Mouse (Mus musculus) retina, embryonic 14.5 days (tissue): ENCODE results near the gene Preb.

Experiments used
- DNase-seq: peaks from one replicate; pipeline ENCODE4 v3.0.0-alpha.2; 2015; ENCODE audit warnings: low spot score

The Preb gene

DNA sequence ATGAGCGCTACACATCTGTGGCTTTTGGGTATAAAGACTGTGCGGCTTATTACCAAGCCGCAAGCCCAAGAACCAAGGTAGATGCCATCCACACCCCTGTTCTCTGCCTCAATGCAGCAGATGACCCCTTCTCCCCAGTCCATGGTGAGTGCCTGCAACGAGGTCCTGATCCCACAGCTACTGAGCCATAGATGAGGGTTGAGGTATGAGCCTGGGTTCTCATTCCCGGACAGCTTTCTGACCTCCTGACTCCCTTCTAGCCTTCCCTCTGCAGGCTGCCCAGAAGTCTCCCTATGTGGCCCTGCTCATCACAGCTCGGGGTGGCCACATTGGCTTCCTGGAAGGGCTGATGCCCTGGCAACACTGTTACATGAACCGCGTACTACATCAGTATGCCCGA lies 5.6 kb downstream of the Preb start:
- DNase-seq, result no peak

DNA sequence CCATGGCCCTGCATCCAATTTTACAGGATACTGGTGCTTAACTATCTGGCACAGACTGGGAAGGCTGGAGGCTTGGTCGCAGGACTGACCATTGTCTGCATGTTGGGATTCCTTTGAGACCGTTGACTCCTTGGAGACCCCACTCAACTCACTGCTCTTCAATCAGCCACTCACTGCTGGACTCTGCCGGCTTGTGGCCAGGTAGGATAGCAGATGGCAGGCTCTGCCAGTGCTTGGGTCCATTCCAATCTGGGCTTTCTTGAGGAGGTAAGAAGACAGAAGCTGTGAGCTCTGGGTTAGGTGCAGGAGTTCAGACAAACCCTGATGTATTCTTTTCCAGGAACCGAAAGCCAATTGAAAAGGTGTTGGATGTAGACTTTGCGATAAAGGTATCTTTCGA lies 6.1 kb downstream of the Preb start:
- DNase-seq, result no peak

- DNase-seq, result no peak
Observed at GRCm38 (mm10) chr5:30952551-30952950, 7.6 kb downstream of the Preb start.

DNA sequence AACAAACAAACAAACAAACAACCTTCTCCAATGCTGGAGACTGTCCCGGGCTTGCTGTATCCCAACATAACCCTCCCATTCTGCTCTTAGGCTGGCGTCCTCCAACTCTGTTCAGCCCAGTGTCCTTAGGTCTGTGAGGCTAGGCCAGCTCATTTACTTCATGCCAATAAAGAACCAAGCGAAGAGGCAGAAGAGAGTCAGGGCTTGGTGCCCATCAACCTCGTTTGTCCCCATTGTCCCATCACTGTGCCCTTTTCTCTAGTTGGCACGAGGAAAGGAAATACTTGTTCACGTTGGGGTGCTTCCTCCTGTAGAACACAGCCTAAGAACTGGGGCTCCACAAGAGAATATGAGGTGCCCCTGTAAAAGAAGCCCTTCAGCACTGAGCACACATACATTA lies 8.5 kb downstream of the Preb start:
- DNase-seq, result no peak

- DNase-seq, result no peak
Observed at GRCm38 (mm10) chr5:30950922-30951321, 9.2 kb downstream of the Preb start.

- no peak for DNase-seq
Observed at GRCm38 (mm10) chr5:30950451-30950850, 9.7 kb downstream of the Preb start.

DNA sequence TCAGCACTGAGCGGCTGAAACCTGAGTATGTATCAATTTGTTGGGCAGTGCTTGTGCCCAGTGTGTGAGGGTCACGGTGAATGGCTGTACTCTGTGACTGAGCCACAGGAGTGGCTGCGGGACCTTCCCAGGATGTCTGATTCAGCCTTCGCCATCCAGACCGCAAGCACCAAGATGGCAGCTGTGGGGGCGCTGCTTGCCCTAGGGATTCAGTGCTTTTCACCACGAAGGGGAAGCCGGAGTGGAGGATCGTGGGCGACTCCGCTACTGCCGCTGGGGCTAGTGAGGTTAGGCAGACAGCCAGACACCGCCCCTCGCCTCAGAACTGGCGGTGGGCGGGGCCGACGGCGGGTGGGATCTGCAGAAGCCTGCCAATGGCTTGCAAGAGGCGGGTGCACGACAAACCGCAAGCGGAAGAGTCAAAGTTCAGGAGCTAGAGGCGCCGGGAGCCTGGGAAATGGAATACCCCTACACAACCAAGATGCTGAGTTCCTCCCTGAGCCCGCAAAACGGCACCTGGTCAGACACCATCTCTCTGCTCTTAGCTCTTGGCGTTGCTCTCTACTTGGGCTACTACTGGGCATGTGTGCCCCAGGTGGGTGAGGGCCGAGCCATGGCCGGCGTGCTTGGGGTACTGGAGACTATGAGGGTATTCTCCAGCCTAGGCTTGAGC lies 10.4 kb downstream of the Preb start:
- DNase-seq, result peak; percentile 90

DNA sequence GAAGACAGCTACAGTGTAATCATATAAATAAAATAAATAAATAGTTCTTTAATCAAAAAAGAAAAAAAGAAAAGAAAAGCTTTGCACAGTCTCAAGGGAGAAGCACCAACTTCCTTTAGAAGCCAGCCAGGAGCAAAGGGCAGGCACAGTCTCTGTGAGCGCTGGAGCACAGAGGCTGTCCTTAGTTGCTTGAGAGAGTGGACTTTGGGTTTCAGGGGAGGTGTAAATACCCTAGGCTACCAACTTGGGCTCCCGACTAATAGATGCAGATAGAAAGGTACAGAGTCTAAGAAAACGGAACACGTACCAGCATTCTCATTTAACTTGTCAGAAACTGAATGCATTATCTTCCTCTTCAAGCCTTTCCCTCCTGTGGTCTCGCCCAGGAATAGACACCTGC lies 11.5 kb downstream of the Preb start:
- no peak for DNase-seq

GRCm38 (mm10) chr5:30944956-30945781 lies 15.0 kb downstream of the Preb start, which contains the start of gene Cgref1:
Gene Cgref1, minus strand, starts transcription at chr5:30945591.
- peak; percentile 78 for DNase-seq

GRCm38 (mm10) chr5:30944344-30944743 lies 15.8 kb downstream of the Preb start:
- no peak for DNase-seq

GRCm38 (mm10) chr5:30943004-30943403 lies 17.2 kb downstream of the Preb start:
- DNase-seq, result no peak

- DNase-seq, result no peak
Observed at GRCm38 (mm10) chr5:30934725-30935461, 25.3 kb downstream of the Preb start.

- no peak for DNase-seq
Observed at GRCm38 (mm10) chr5:30933705-30934104, 26.5 kb downstream of the Preb start.

- DNase-seq, result no peak
Observed at GRCm38 (mm10) chr5:30931378-30931777, 28.8 kb downstream of the Preb start.

GRCm38 (mm10) chr5:30930846-30931245 lies 29.3 kb downstream of the Preb start:
- no peak for DNase-seq

DNA sequence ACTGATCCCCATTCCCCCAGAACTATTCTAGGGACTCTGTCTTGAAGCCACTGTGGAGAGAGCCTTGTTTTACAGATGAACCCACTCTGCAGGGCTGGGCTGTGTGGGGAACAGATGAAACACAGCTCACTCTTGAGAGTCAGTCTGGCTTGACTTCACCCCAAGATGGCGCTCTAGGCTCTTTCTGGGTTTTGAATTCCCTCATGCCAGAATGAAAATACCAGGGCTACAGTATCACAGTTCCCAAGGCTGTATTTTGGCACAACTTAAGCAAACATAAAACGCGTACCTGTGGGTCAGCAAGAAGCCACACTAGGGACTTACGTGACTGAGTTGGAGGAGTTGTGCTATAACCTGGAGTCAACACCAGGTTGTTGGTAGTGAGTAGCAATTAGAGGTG lies 30.0 kb downstream of the Preb start:
- peak; percentile 83 for DNase-seq

DNA sequence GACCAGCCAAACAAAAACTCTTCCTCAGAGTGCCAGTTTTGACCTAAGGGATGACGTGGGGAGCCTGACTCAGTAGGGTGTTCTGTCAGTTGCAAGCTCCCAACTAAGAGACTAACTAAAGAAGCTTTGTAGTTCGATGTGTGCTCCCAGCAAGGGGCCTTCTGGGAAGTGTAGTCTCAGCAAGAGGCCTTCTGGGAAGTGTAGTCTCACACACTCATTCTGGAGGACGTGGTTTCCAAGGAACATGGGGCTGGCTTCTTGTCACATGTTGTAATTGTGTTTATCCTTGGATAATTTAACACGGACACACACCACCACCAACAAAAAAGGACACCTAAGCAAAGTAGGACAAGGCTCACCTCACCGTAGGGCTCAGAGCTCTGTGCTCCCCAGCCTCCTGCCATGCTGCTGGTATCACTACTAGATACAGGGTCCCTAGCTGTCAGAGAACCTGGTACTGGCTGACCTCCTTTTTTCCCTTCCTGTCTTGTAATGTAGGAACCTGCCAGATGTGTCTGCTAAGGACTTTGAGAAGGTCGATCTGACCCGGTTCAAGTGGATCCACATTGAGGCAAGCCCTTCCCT lies 32.1 kb downstream of the Preb start:
- DNase-seq, result peak; percentile 60

DNA sequence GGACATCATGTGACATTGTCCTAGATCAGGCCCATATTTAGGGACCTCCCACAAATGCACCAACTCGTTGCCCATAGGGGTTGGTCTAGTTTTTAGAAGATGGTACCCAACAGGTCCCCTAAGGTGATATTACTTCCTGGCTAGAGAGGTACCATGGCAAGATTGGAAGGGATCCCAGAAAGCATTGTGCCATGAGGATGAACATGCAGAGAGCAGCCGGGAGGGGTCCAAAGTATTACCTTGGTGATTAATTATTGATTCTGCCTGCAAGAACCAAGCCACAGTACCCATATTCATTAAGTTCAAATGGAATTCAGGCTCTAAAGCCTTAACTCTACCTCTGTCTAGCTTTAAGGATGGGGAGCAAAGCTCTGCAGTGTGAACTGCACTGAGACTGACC lies 34.1 kb downstream of the Preb start:
- no peak for DNase-seq

DNA sequence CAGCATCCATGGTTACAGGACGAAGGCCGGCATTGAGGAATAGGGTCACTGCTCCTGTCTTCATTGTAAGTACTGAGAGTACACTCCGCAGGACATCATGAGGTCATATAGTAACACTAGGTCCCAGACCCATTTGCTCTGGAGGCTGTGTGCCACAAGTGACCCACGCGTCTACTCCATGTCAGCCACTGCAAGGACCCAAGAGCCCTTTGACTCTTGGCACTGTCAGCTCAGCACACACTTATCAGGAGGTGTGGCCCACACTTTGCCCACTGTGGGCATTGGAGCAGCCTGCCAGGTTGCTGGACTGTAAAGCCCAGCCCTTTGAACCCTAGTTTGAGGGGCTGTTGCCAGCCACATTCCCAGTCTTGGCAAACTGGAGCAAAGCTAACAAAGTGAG lies 34.9 kb downstream of the Preb start:
- no peak for DNase-seq

GRCm38 (mm10) chr5:30924614-30925013 lies 35.5 kb downstream of the Preb start:
- no peak for DNase-seq

GRCm38 (mm10) chr5:30923119-30923518 lies 37.0 kb downstream of the Preb start:
- DNase-seq, result no peak

GRCm38 (mm10) chr5:30922581-30923041 lies 37.5 kb downstream of the Preb start:
- no peak for DNase-seq
